Mouse (Mus musculus): ENCODE measurements at regions not wholly inside any gene's neighbourhood (a gene's known extent, or its start where the extent isn't known, plus 50 kb on each side); places are given as distances from the start of the nearest gene placed in this dataset.
"Not testable (repeated sequence)": the region's sequence is repeated elsewhere in the genome, so short reads cannot be mapped to it uniquely, and the experiment has no call there.

DNA sequence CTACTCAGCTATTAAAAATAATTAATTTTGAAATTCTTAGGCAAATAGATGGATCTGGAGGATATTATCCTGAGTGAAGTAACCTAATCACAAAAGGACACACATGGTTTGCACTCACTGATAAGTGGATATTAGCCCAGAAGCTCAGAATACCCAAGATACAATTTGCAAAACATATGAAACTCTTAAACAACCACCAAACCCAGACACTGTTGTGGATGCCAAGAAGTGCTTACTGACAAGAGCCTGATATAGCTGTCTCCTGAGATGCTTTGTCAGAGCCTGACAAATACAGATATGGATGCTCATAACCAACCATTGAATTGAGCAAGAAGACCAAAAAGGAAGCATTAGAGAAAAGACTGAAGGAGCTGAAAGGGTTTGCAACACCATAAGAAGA is 468.4 kb upstream of the Cdh12 start:
- not testable (repeated sequence) for DNase-seq (ENCODE audit: low spot score in 2 of 2)

DNA sequence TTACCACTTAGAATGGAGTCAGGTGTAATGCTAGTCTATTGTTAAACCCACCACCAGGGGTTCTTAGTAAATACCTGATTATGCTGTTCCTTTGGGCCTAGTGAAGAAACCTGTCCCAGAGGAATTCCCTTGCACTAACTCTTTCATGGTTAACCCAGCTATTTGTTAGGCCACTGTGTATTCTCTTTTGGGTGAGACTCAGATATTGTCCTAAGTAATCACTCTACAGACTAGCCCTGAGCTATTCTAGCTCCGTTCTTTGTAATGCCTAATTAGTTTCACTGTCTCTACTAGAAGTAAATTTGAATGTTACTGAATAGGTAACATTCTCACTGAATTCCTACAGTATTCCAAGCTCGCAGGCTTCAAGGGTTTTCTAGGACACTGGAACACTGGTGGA is 464.1 kb upstream of the Cdh12 start:
- not testable (repeated sequence) for DNase-seq (ENCODE audit: low spot score in 2 of 2)

DNA sequence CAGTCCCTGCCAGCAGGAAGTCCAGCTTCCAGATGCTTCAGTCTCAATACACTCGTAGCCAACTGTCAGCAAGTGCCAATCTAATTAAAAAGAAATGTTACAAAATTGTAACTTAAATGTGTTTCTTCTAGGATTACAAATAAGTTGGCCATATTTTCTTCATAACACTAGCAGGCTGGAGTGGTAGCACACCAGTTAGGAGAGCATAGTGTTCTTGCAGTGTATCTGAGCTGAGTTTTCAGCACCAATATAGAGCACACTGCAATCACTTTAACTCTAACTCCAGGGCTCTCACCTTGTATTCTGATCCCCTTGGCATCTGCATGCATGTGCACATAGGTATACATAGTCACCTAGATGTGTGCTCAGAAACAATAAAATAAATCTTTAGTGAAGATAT is 417.3 kb upstream of the Cdh12 start:
- DNase-seq (ENCODE audit: low spot score in 2 of 2), result no peak

DNA sequence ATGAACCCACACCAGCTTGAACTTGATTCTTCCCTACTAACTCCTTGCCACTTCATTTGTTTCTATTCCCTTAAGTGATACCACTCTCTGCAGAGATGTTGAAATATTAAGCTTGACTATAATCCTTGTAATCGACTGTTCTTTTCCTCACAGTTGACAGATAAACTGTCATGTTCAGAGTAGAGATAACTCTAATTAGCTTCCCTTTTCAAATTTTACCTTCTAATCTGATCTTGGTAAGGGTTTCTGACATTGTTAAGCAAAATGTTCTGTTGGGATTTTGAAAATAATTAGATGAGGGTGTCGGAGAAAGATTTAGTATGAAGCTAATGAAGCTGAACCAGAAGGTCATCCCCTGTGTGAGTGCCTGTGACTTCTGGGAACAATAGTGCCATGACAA is 414.7 kb upstream of the Cdh12 start:
- no peak for DNase-seq (ENCODE audit: low spot score in 2 of 2)

DNA sequence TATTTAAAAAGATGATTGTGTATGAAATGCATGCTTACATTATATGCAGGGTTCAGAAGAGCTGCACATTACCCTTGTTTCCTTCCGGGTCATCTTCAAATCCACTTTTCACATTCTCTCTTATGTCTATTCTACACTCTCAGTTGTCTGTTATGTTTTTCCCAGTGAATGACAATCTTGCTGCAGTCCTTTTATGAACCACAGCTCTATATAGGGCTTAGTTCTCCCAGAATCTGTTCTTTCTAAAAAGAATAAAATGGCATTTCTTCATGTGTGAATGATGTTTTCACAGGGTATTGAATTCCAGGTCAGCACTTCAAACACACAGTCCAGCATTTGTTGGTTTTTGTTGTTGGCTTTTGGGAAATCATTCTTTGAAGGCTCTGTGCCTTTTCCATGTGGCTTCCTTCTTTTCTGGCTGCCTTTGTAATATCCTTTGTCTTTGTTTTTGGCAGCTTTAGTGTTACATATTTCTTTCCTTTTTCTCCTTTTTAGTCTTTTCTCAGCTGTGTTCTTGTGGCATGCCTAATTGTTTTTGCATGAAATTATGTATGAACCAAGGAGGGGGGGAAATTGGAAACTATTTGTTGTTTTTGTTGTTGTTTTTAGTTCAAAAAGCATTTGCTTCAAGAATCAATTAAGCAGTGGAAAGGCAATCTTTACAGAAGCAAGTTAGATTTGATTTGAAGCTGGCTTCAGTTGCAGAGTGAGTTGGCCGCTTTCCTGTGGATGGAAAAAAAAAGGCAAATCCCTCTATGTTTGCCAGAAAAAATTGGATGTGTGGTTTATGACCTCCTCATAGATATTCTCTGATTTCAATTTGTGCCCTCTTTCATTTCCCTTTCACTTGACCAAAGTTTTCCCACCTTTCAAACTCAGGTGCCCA is 410.3 kb upstream of the Cdh12 start:
- peak in 1 of 2 experiments; percentile 17 for DNase-seq (ENCODE audit: low spot score in 2 of 2)

DNA sequence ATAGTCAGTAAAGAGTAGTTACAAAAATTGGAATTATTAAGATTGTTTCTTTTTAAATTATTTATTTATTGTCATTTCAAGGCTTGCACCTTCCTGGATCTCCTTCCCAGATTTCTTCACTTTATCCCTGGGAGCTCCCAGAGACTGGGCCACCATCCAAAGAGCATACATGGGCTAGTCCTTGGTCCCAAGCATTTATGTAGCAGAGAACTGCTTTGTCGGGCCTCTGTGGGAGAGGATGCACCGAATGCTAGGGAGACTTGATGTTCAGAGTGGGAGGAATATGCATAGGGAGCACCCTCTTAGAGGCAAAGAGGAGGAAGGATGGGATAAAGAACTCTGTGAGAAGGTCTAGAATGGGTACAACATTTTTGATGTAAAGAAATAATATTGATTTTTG is 409.0 kb upstream of the Cdh12 start:
- no peak for DNase-seq (ENCODE audit: low spot score in 2 of 2)

DNA sequence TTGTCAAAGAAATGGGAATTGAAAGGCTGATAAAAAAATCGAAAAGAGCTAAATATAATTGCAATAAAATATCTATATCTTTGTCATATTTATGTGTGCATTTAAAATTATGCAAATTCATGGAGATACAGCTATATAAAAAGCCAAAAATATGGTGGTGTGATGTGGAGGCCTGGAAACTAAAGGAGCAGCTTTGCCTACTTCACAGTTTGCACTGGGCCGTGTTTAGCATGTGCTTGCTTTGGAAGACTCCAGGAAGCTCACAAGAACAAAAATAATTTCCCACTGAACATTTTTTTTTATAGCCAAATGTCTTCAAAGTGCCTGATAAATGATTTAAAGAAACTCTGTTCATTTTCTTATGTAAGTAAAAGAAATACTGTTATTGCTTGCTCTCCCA is 364.1 kb upstream of the Cdh12 start:
- no peak for DNase-seq (ENCODE audit: low spot score in 2 of 2)

DNA sequence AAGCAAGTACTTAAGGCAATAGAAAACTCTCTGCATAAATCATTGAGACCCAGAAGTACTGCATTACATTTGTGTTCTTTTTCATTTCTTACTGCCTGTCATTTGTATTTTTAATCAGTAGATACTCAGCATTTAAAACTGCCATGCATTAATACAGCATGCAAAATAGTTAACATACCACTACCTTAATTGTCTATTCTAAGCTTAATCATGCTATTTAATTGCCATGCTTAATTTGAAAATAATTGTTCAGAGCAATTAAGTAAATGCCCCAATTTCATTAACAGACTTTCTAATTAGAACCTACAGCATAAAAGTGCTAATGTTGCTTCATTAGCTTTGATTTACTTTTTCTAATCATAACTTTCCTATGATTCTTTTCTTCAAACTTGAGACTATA is 359.3 kb upstream of the Cdh12 start:
- no peak for DNase-seq (ENCODE audit: low spot score in 2 of 2)

DNA sequence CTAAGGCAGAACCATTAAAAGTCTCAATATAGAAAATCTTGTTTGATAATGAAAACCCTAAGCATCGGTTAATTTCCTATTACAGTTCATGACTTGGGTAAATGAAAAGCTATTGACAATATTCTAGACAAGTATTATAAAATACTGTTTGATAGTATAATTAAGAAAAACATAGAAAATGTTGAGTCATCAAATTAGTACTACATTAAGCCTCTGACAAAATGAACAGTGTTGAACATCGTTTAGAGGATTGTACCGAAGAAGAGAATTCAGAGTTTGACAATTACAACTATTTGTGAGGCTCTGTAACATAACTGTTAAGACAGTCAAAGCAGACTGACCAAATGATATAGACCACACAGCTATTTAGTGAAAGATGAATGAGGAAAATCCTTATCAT is 358.5 kb upstream of the Cdh12 start:
- no peak for DNase-seq (ENCODE audit: low spot score in 2 of 2)

DNA sequence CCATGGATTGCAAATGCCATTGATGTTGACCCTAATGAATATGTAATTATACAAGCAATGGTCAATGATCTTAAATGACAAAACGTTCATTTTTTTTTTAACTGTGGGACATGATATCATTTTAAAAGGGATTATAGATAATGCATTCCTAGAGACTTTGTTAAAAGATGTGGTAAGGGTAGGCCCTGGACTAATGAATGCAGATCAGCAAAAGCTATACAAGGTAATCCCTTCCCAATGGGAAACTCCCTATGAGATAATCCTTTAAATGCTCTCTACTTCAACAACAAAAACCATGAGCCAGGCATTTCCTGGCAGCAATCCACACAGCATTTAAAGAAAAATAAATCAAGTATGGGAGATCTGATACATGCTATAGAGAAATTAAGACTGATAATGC is 353.3 kb upstream of the Cdh12 start:
- no peak for DNase-seq (ENCODE audit: low spot score in 2 of 2)

DNA sequence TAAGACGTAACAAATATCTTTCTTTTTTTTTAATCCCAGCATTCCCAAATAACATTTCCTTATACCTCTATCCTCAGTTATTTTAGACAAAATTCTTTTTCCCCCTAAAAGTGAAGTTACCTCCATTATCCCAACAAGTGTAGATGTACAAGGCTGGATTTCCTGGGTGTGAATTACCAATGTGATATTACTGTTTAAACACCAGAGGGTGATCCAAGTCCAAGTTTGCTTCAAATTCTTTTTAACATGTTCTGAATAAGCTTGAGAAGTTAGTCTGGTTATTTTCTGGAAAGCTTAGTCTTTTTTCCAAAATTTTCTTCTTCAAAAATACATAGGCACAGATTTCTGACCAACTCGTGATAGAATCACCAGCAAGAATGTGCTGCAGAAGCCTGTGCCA is 329.5 kb upstream of the Cdh12 start:
- DNase-seq (ENCODE audit: low spot score in 2 of 2), result no peak

DNA sequence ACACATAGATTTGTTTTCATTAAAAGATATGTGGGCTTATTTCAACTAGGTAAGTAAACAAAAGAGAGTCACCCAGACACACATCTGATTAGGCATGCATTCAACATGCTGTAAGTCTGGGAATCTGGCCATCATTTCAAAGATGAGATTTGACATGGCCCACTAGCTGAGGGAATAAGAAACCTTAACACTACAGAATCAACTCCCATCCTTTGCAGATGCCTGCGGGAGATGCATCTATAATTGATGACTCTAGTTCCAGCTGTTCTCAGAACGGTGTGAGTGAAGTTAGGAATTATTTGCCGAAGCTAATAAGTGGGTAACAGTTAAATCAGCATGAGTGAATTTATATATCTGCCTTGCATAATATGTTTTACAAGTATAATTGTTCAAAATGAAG is 325.5 kb upstream of the Cdh12 start:
- DNase-seq (ENCODE audit: low spot score in 2 of 2), result no peak

DNA sequence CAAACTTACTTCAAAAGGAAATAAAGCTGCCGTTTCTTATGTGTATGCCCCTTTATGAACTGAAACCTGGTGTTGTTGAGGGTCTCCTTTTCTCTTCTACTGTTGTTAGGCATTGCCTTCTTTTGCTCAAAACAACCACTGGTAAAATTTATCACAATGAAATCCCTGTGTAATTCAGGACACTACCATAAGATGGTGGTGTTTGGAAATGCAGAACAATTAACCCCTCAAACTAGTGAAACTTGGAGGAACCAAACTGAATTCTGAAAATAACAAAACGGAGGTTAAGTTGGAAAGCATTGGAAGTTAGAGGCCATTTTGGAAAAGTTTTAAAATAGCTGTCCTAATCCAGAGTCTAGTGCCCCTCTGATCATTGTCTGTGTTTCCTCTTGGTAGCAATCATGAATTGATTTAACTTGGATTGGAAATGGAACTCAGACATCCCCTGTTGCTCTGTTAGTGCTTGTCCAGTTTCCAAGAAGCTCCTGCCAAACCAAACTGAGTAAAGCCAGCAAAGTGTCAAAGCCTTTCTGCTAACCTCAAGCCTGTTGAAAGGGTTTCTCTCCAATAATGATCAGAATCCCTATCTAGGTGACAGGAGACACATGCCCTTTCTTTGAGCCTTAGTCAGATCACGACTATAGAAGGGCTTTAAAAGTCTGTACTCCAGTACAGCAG is 313.0 kb upstream of the Cdh12 start:
- no peak for DNase-seq (ENCODE audit: low spot score in 2 of 2)

DNA sequence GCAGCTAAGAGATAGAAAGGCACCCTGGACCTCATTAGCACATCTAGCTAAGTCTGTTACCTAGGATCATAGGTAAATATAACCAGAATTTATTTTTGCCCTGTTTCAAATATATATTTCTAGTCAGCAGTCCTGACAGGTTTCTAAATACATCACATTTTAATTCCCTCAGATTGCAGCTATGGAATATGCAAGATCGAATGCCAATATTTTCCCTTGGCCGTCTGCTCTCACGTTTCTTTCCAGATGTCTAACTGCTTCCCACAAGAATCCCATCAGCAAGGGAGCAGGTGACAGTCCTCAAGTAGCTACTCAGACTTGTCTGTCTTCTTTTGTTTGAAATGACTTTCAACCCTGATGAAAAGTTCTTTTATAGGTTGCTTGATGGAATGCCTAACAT is 297.2 kb upstream of the Cdh12 start:
- no peak for DNase-seq (ENCODE audit: low spot score in 2 of 2)

All from gastrocnemius, postnatal 4 days (tissue).